In genomic region chr7:110868807-110869206, GRCm38 (mm10) we compare ENCODE assay signal across 32 mouse cellular contexts. TPM values are rescaled to one million over a fixed set of nuclear protein-coding genes. Genes with fewer than 3 reads are reported as not detected.
"Had no signal": no experiment of that assay in that cellular context is flagged by ENCODE, and none has a peak within 500 bp of the region (broad histone marks: within the 10 kb centered on the region; RNA-seq: fewer than 3 reads in every experiment).

No protein-coding gene starts in this region.

- H3K4me3 ChIP-seq: left cerebral cortex, adult 2 months; limb, embryonic 10.5 days; limb, embryonic 12.5 days; limb, embryonic 13.5 days; limb, embryonic 15.5 days; liver, embryonic 12.5 days; liver, embryonic 13.5 days; liver, embryonic 15.5 days; lung, embryonic 15.5 days; megakaryocyte, embryonic 14.5 days; midbrain, embryonic 10.5 days; midbrain, embryonic 12.5 days; midbrain, embryonic 13.5 days; midbrain, embryonic 15.5 days had no signal

- H3K4me2 ChIP-seq: limb, embryonic 12.5 days; limb, embryonic 13.5 days; limb, embryonic 15.5 days; liver, embryonic 11.5 days; liver, embryonic 12.5 days; liver, embryonic 13.5 days; liver, embryonic 15.5 days; lung, embryonic 14.5 days; lung, embryonic 15.5 days; midbrain, embryonic 11.5 days; midbrain, embryonic 12.5 days; midbrain, embryonic 13.5 days; midbrain, embryonic 15.5 days had no signal

- H3K4me1 ChIP-seq: limb, embryonic 10.5 days; liver, embryonic 13.5 days; midbrain, embryonic 12.5 days; midbrain, embryonic 13.5 days had no signal

- H3K27me3 ChIP-seq: limb, embryonic 12.5 days; limb, embryonic 13.5 days; limb, embryonic 15.5 days; liver, embryonic 13.5 days; liver, embryonic 15.5 days; lung, embryonic 15.5 days; megakaryocyte, embryonic 14.5 days; midbrain, embryonic 12.5 days; midbrain, embryonic 13.5 days; midbrain, embryonic 15.5 days had no signal

- DNase-seq: layer of hippocampus, postnatal 36 days; left cerebral cortex, postnatal 4 days; liver; liver, embryonic 13.5 days; liver, postnatal 0 days; lung, adult 18-20 months; lung, adult 2 months; lung, embryonic 14.5 days; lung, postnatal 10 days; lung, postnatal 14 days; lung, postnatal 36 days; lung, postnatal 4 days; midbrain, embryonic 14.5 days had no signal

- H3K36me3 ChIP-seq: limb, embryonic 10.5 days; limb, embryonic 12.5 days; limb, embryonic 13.5 days; limb, embryonic 15.5 days; liver, embryonic 13.5 days; liver, embryonic 15.5 days; lung, embryonic 15.5 days; midbrain, embryonic 10.5 days; midbrain, embryonic 12.5 days; midbrain, embryonic 13.5 days; midbrain, embryonic 15.5 days had no signal

- H3K27ac ChIP-seq: left cerebral cortex, adult 2 months; limb, embryonic 10.5 days; limb, embryonic 12.5 days; limb, embryonic 13.5 days; limb, embryonic 15.5 days; liver, embryonic 12.5 days; liver, embryonic 13.5 days; liver, embryonic 14.5 days; liver, embryonic 15.5 days; lung, embryonic 15.5 days; macrophage; midbrain, embryonic 10.5 days; midbrain, embryonic 12.5 days; midbrain, embryonic 13.5 days; midbrain, embryonic 15.5 days had no signal

RNA-seq across cellular contexts. Expression of gene Lyve1, which starts 5.8 kb away (rescaled TPM):
- total RNA-seq: megakaryocyte-erythroid progenitor cell, adult 5-6 weeks; monocyte, adult 5-6 weeks had no signal
